Mouse (Mus musculus) ES-E14 (cell line): ENCODE data around the gene Batf. TPM values are rescaled to one million over a fixed set of nuclear protein-coding genes. Genes with fewer than 3 reads are reported as not detected.

Source experiments
- DNase-seq: peaks from one replicate; pipeline ENCODE4 v3.0.0-alpha.2; 2013; ENCODE audit warnings: low read depth, low spot score
- H3K27ac ChIP-seq: 2 replicates; pipeline ENCODE4 v1.5.1; 2012; ENCODE audit warnings: low read depth, mild to moderate bottlenecking, low read length, moderate library complexity, mixed read lengths; ENCODE audit not compliant: poor library complexity, insufficient read depth, severe bottlenecking
- H3K36me3 ChIP-seq: 2 replicates; pipeline ENCODE4 v1.6.1; 2012; ENCODE audit warnings: mild to moderate bottlenecking, low read length, moderate library complexity, mixed read lengths; ENCODE audit not compliant: control insufficient read depth, poor library complexity, insufficient read depth, severe bottlenecking
- H3K4me1 ChIP-seq, 2 experiments: fragments of 150-350 bp in 1 of 2; sonication (generic) in 1 of 2; 2 replicates each; pipeline ENCODE4 v1.6.1; 2012; ENCODE audit warnings: low read length in 2 of 2, mild to moderate bottlenecking in 1 of 2, mixed read lengths in 1 of 2; ENCODE audit not compliant: control insufficient read depth in 2 of 2, insufficient read depth in 2 of 2, poor library complexity in 1 of 2
- H3K4me3 ChIP-seq, 2 experiments: fragments of 150-350 bp in 1 of 2; sonication (generic) in 1 of 2; 2 replicates each; pipeline ENCODE4 v1.5.1; 2012; ENCODE audit warnings: low read length in 2 of 2, low read depth in 1 of 2, mild to moderate bottlenecking in 1 of 2, mixed read lengths in 1 of 2; ENCODE audit not compliant: insufficient read depth in 1 of 2, poor library complexity in 1 of 2, severe bottlenecking in 1 of 2
- H3K9ac ChIP-seq: 2 replicates; pipeline ENCODE4 v1.6.1; 2012; ENCODE audit warnings: low read depth, mild to moderate bottlenecking, low read length, mixed read lengths; ENCODE audit not compliant: poor library complexity, insufficient read depth, severe bottlenecking
- H3K9me3 ChIP-seq: fragments of 150-350 bp; sonication (generic); 2 replicates; pipeline ENCODE4 v1.6.1; 2012; ENCODE audit warnings: low read depth, mild to moderate bottlenecking, low read length; ENCODE audit not compliant: control insufficient read depth, insufficient read depth
- CHD2 ChIP-seq: IDR thresholded peaks from 2 replicates; pipeline ENCODE4 v1.6.1; 2014; ENCODE audit warnings: mild to moderate bottlenecking, low read depth, low read length, inconsistent platforms
- HCFC1 ChIP-seq: IDR thresholded peaks from 2 replicates; pipeline ENCODE4 v1.6.1; 2012; ENCODE audit warnings: low read length, inconsistent platforms, borderline replicate concordance; ENCODE audit not compliant: insufficient read depth
- MAFK ChIP-seq: IDR thresholded peaks from 2 replicates; pipeline ENCODE4 v1.6.1; 2014; ENCODE audit warnings: mild to moderate bottlenecking, low read depth, low read length, inconsistent platforms; ENCODE audit not compliant: insufficient read depth
- ZC3H11A ChIP-seq: IDR thresholded peaks from 2 replicates; pipeline ENCODE4 v1.6.1; 2012; ENCODE audit warnings: low read depth, mild to moderate bottlenecking, inconsistent platforms, low read length, borderline replicate concordance
- ZNF384 ChIP-seq: IDR thresholded peaks from 2 replicates; pipeline ENCODE4 v1.6.1; 2012; ENCODE audit warnings: low read depth, low read length, inconsistent platforms
- in situ Hi-C, 2 experiments: fragments of 600-800 bp; cut with MboI; formaldehyde crosslinking; loops; one replicate each; pipeline ENCODE4 v1.15.1; 2025; ENCODE audit warnings: low sequenced_read_pairs in 2 of 2, inconsistent platforms in 1 of 2; ENCODE audit not compliant: unreplicated experiment in 2 of 2
- total RNA-seq: library from RNA; depleted of rRNA; stranded (reverse); fragments of 300-350 nt; gene quantifications from 2 replicates; pipeline ENCODE4 v1.2.3, GENCODE M21; 2012

Batf gene
- total RNA-seq, 1 experiment: 0.58 TPM

GRCm38 (mm10) chr12:85679117-85679516 is 7.4 kb upstream of the Batf start:
- DNase-seq: no peak
- H3K9ac ChIP-seq: no peak overlapping the region
- TF ChIP-seq HCFC1 (no peak), MAFK (no peak), ZNF384 (no peak), ZC3H11A (no peak), CHD2 (no peak)
- in situ Hi-C loops: no loop called here
- no peaks in the 10 kb centered on the region for H3K36me3 ChIP-seq
- no peak overlapping the region for H3K27ac ChIP-seq
- H3K4me3 ChIP-seq: no peak overlapping the region
- no peaks in the 10 kb centered on the region for H3K9me3 ChIP-seq
- no peaks in the 10 kb centered on the region for H3K4me1 ChIP-seq

GRCm38 (mm10) chr12:85679808-85680207 is 6.7 kb upstream of the Batf start:
- Histone ChIP-seq H3K4me1 (no peaks in the 10 kb centered on the region), H3K9ac (no peak overlapping the region), H3K36me3 (no peaks in the 10 kb centered on the region), H3K9me3 (no peaks in the 10 kb centered on the region), H3K4me3 (no peak overlapping the region), H3K27ac (no peak overlapping the region)
- in situ Hi-C loops: no loop called here
- DNase-seq: no peak
- TF ChIP-seq ZC3H11A (no peak), MAFK (no peak), ZNF384 (no peak), CHD2 (no peak), HCFC1 (no peak)

- no peak overlapping the region for H3K4me3 ChIP-seq
- in situ Hi-C loops: no loop called here
- H3K4me1 ChIP-seq: peaks cover 2% of the 10 kb centered on the region in 2 experiments; a peak in 2 of 4 replicates
- TF ChIP-seq HCFC1 (no peak), ZNF384 (no peak)
- H3K36me3 ChIP-seq: no peaks in the 10 kb centered on the region
- DNase-seq: no peak
- H3K27ac ChIP-seq: no peak overlapping the region
- H3K9me3 ChIP-seq: no peaks in the 10 kb centered on the region
- H3K9ac ChIP-seq: no peak overlapping the region
Measured at GRCm38 (mm10) chr12:85682328-85682727, 4.1 kb upstream of the Batf start.

GRCm38 (mm10) chr12:85684411-85685275 is 1.8 kb upstream of the Batf start:
- no peaks in the 10 kb centered on the region for H3K9me3 ChIP-seq
- TF ChIP-seq MAFK (no peak), ZNF384 (no peak), CHD2 (no peak), HCFC1 (no peak), ZC3H11A (no peak)
- H3K4me1 ChIP-seq: peaks cover 2% of the 10 kb centered on the region in 2 experiments; a peak in 2 of 4 replicates
- no peak overlapping the region for H3K9ac ChIP-seq
- in situ Hi-C loops: no loop called here
- DNase-seq: no peak
- H3K4me3 ChIP-seq: no peak overlapping the region
- H3K27ac ChIP-seq: no peak overlapping the region
- H3K36me3 ChIP-seq: no peaks in the 10 kb centered on the region

- Histone ChIP-seq H3K27ac (no peak overlapping the region), H3K4me1 (peaks cover 2% of the 10 kb centered on the region in 2 experiments; a peak in 2 of 4 replicates), H3K9ac (no peak overlapping the region), H3K36me3 (no peaks in the 10 kb centered on the region), H3K9me3 (no peaks in the 10 kb centered on the region), H3K4me3 (no peak overlapping the region; a peak in 1 of 4 replicates)
- in situ Hi-C loops: no loop called here
- TF ChIP-seq HCFC1 (no peak), CHD2 (no peak), ZNF384 (no peak), ZC3H11A (no peak), MAFK (no peak)
- DNase-seq: no peak
Measured at GRCm38 (mm10) chr12:85687217-85687533, 706 bp downstream of the Batf start.
